Mouse (Mus musculus) kidney, postnatal 0 days (tissue): Measurements from ENCODE around the gene Arl6ip4. TPM values are rescaled to one million over a fixed set of nuclear protein-coding genes. Genes with fewer than 3 reads are reported as not detected.
A peak's percentile ranks its signal among the peaks of the same experiment; 100 is the strongest.

Experiments used
- ATAC-seq: fragments of 200-750 bp; cut with Nextera tagmentation; replicated peaks from 2 replicates; pipeline ENCODE4 v1.8.0; 2017; ENCODE audit warnings: low read depth, moderate number of reproducible peaks, moderate TSS enrichment, moderate library complexity; ENCODE audit not compliant: low FRiP score
- DNase-seq: peaks from one replicate; pipeline ENCODE4 v3.0.0-alpha.2; 2016; ENCODE audit warnings: low spot score
- H3K27ac ChIP-seq: fragments of 300-500 bp; sonication (generic); 2 replicates; pipeline ENCODE4 v1.5.1; 2014; ENCODE audit warnings: mild to moderate bottlenecking
- H3K27me3 ChIP-seq: fragments of 300-500 bp; sonication (generic); 2 replicates; pipeline ENCODE4 v1.6.1; 2014; ENCODE audit warnings: low read length, mixed read lengths; ENCODE audit not compliant: insufficient read depth
- H3K36me3 ChIP-seq: fragments of 300-500 bp; sonication (generic); 2 replicates; pipeline ENCODE4 v1.6.1; 2014; ENCODE audit warnings: low read length, mixed read lengths; ENCODE audit not compliant: insufficient read depth
- H3K4me1 ChIP-seq: fragments of 300-500 bp; sonication (generic); replicated peaks from 2 replicates; pipeline ENCODE4 v1.6.1; 2014; ENCODE audit warnings: antibody characterized with exemption, low read length, mixed read lengths; ENCODE audit not compliant: insufficient read depth
- H3K4me2 ChIP-seq: fragments of 300-500 bp; sonication (generic); 2 replicates; pipeline ENCODE4 v1.6.1; 2014; ENCODE audit warnings: mild to moderate bottlenecking, low read length, moderate library complexity, mixed read lengths
- H3K4me3 ChIP-seq: fragments of 300-500 bp; sonication (generic); replicated peaks from 2 replicates; pipeline ENCODE4 v1.5.1; 2014; ENCODE audit warnings: low read depth, low read length
- H3K9ac ChIP-seq: fragments of 300-500 bp; sonication (generic); 2 replicates; pipeline ENCODE4 v1.6.1; 2014; ENCODE audit warnings: low read depth, low read length
- H3K9me3 ChIP-seq: fragments of 300-500 bp; sonication (generic); replicated peaks from 2 replicates; pipeline ENCODE4 v1.6.1; 2016; ENCODE audit warnings: low read length, inconsistent platforms, mixed read lengths
- CTCF ChIP-seq: IDR thresholded peaks from 2 replicates; pipeline ENCODE4 v1.5.1; 2016; ENCODE audit warnings: antibody characterized with exemption, low read depth, mild to moderate bottlenecking, moderate library complexity
- WGBS: fragments of 180-500 bp; shearing (Covaris S2); extraction: QIAGEN DNeasy Blood & Tissue Kit; methylation state at CpG from one replicate; pipeline ENCODE4 v1.1.7; 2014; 5-methylcytosine and 5-hydroxymethylcytosine counted together
- polyA plus RNA-seq: library from polyadenylated mRNA; unstranded; fragments of >200 nt; fragmentation: Nextera tagmentation; extraction: Ambion mirVana; gene quantifications from 2 replicates; pipeline ENCODE4 v1.2.1, GENCODE M21; 2015

Gene Arl6ip4
- polyA plus RNA-seq, 1 experiment from 2014 or later, result 103 TPM

- no peak for TF ChIP-seq CTCF
- Histone ChIP-seq H3K27me3 (no peaks in the 10 kb centered on the region), H3K4me2 (no peak overlapping the region), H3K4me1 (0 out of 2 replicates have a peak, but pooled peaks cover under 1% of the 10 kb centered on the region), H3K36me3 (no peaks in the 10 kb centered on the region), H3K4me3 (no peak overlapping the region), H3K9me3 (no peaks in the 10 kb centered on the region), H3K9ac (no peak overlapping the region), H3K27ac (no peak overlapping the region)
- WGBS, result 90% methylated on average over 11 of the region's 11 CpGs
- DNase-seq, result no peak
- no peak for ATAC-seq
Measured at GRCm38 (mm10) chr5:124100128-124101044, 15.5 kb upstream of the Arl6ip4 start.

GRCm38 (mm10) chr5:124102326-124102725 is 13.6 kb upstream of the Arl6ip4 start:
- no peak for ATAC-seq

GRCm38 (mm10) chr5:124103020-124103419 is 12.9 kb upstream of the Arl6ip4 start:
- WGBS, result 92% methylated on average over 3 of the region's 3 CpGs
- DNase-seq, result no peak
- no peak overlapping the region for H3K4me2 ChIP-seq
- H3K9ac ChIP-seq, result no peak overlapping the region
- no peaks in the 10 kb centered on the region for H3K4me1 ChIP-seq
- H3K36me3 ChIP-seq, result no peaks in the 10 kb centered on the region
- H3K27me3 ChIP-seq, result no peaks in the 10 kb centered on the region
- H3K4me3 ChIP-seq, result no peak overlapping the region
- TF ChIP-seq CTCF, result no peak
- H3K9me3 ChIP-seq, result no peaks in the 10 kb centered on the region
- no peak overlapping the region for H3K27ac ChIP-seq
- no peak for ATAC-seq

More at GRCm38 (mm10) chr5:124102326-124102725, 13.6 kb upstream of the Arl6ip4 start:
- TF ChIP-seq CTCF, result no peak
- Histone ChIP-seq H3K4me2 (no peak overlapping the region), H3K27me3 (no peaks in the 10 kb centered on the region), H3K27ac (no peak overlapping the region), H3K36me3 (no peaks in the 10 kb centered on the region), H3K4me3 (no peak overlapping the region), H3K9ac (no peak overlapping the region), H3K4me1 (no peaks in the 10 kb centered on the region), H3K9me3 (no peaks in the 10 kb centered on the region)
- DNase-seq, result no peak
- WGBS, result 80% methylated on average over 6 of the region's 6 CpGs

GRCm38 (mm10) chr5:124103552-124103951 is 12.3 kb upstream of the Arl6ip4 start:
- H3K27me3 ChIP-seq, result no peaks in the 10 kb centered on the region
- no peak for DNase-seq
- no peak overlapping the region for H3K4me3 ChIP-seq
- no peak overlapping the region for H3K4me2 ChIP-seq
- H3K9ac ChIP-seq, result no peak overlapping the region
- ATAC-seq, result no peak
- no peaks in the 10 kb centered on the region for H3K4me1 ChIP-seq
- no peaks in the 10 kb centered on the region for H3K36me3 ChIP-seq
- H3K27ac ChIP-seq, result no peak overlapping the region
- TF ChIP-seq CTCF, result no peak
- WGBS, result 93% methylated on average over 9 of the region's 9 CpGs
- H3K9me3 ChIP-seq, result no peaks in the 10 kb centered on the region

GRCm38 (mm10) chr5:124111077-124111741 is 4.7 kb upstream of the Arl6ip4 start:
- WGBS, result 23% methylated on average over 17 of the region's 17 CpGs
- peak; percentile 0; the same call in 1 of the 2 replicates for ATAC-seq

GRCm38 (mm10) chr5:124111742-124112497 is 4.0 kb upstream of the Arl6ip4 start, which contains the start of gene Ogfod2:
TSS of gene Ogfod2 (plus strand) at chr5:124112297.
- H3K4me2 ChIP-seq, result peak within 1 kb of the TSS; percentile 91
- H3K27me3 ChIP-seq, result no peaks in the 10 kb centered on the region
- H3K4me3 ChIP-seq, result peak within 1 kb of the TSS; percentile 71
- H3K27ac ChIP-seq, result peak within 1 kb of the TSS; percentile 86
- peak within 1 kb of the TSS; percentile 76 for H3K9ac ChIP-seq
- WGBS, result under 1% methylated on average over 66 of the region's 66 CpGs
- peak; percentile 55 for TF ChIP-seq CTCF
- no peaks in the 10 kb centered on the region for H3K36me3 ChIP-seq
- H3K9me3 ChIP-seq, result no peaks in the 10 kb centered on the region
- ATAC-seq (peak; percentile 93), DNase-seq (peak; percentile 99)
- H3K4me1 ChIP-seq, result peaks cover 12% of the 10 kb centered on the region; the same call in 1 of the 2 replicates

More at GRCm38 (mm10) chr5:124111077-124111741, 4.7 kb upstream of the Arl6ip4 start:
- DNase-seq, result peak; percentile 39
- H3K27me3 ChIP-seq, result no peaks in the 10 kb centered on the region
- H3K4me1 ChIP-seq, result peaks cover 7% of the 10 kb centered on the region; the same call in 1 of the 2 replicates
- peak; percentile 91 for TF ChIP-seq CTCF
- H3K27ac ChIP-seq, result peak overlapping the region; percentile 86
- peak overlapping the region; percentile 91 for H3K4me2 ChIP-seq
- no peaks in the 10 kb centered on the region for H3K9me3 ChIP-seq
- H3K36me3 ChIP-seq, result no peaks in the 10 kb centered on the region
- peak overlapping the region; percentile 76 for H3K9ac ChIP-seq
- H3K4me3 ChIP-seq, result peak overlapping the region; percentile 71
